Mouse (Mus musculus): Measurements from ENCODE around the gene Mrps9. TPM values are rescaled to one million over a fixed set of nuclear protein-coding genes. Genes with fewer than 3 reads are reported as not detected.
"Not testable (repeated sequence)": the region's sequence is repeated elsewhere in the genome, so short reads cannot be mapped to it uniquely, and the experiment has no call there.

Gene Mrps9
- polyA plus RNA-seq, 1 experiment from 2014 or later = 50.4 TPM

- Histone ChIP-seq H3K27me3 (no peaks in the 10 kb centered on the region), H3K27ac (peak overlapping the region; percentile 73), H3K4me2 (no peak overlapping the region), H3K9ac (no peak overlapping the region), H3K36me3 (replicated peaks) (no peaks in the 10 kb centered on the region), H3K4me1 (peaks cover 26% of the 10 kb centered on the region), H3K4me3 (replicated peaks) (no peak overlapping the region), H3K9me3 (no peaks in the 10 kb centered on the region)
- ATAC-seq (ENCODE audit: low FRiP score) = peak; percentile 86
- WGBS = 57% methylated on average over 4 of the region's 4 CpGs
Observed at GRCm38 (mm10) chr1:42876463-42877093, 25.5 kb downstream of the Mrps9 start.

DNA sequence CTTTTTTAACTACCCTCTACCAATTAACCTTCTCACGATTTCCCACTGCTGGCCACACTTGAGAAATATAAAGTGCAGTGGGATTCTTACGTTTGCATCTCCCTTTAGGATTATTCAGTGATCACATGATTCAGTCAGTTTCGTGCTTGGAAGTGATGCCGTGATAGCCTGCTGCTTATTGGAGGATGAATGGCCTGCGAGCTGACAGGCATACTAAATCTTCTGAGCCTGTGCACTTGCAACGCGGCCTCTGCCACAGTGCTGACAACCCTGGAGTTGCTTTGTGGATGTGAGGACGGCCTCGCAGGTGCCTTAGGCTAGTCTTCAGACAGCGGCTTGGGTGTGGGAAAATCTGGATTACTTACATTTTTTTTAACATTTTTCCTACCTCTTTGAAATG is 26.2 kb downstream of the Mrps9 start:
- H3K4me1 ChIP-seq = peaks cover 26% of the 10 kb centered on the region
- ATAC-seq (ENCODE audit: low FRiP score) = peak; percentile 91
- no peaks in the 10 kb centered on the region for H3K36me3 ChIP-seq (replicated peaks)
- H3K9me3 ChIP-seq = no peaks in the 10 kb centered on the region
- no peaks in the 10 kb centered on the region for H3K27me3 ChIP-seq
- WGBS = 48% methylated on average over 10 of the region's 10 CpGs
- no peak overlapping the region for H3K9ac ChIP-seq
- H3K4me2 ChIP-seq = peak overlapping the region; percentile 15; the same call in 1 of the 2 replicates
- peak overlapping the region; percentile 73 for H3K27ac ChIP-seq
- H3K4me3 ChIP-seq (replicated peaks) = no peak overlapping the region

GRCm38 (mm10) chr1:42878851-42879250 is 27.8 kb downstream of the Mrps9 start:
- Histone ChIP-seq H3K4me3 (replicated peaks) (no peak overlapping the region), H3K4me2 (no peak overlapping the region), H3K27me3 (no peaks in the 10 kb centered on the region), H3K9ac (no peak overlapping the region), H3K9me3 (no peaks in the 10 kb centered on the region), H3K27ac (no peak overlapping the region), H3K4me1 (peaks cover 26% of the 10 kb centered on the region), H3K36me3 (replicated peaks) (no peaks in the 10 kb centered on the region)
- 91% methylated on average over 5 of the region's 5 CpGs for WGBS
- no peak for ATAC-seq (ENCODE audit: low FRiP score)

DNA sequence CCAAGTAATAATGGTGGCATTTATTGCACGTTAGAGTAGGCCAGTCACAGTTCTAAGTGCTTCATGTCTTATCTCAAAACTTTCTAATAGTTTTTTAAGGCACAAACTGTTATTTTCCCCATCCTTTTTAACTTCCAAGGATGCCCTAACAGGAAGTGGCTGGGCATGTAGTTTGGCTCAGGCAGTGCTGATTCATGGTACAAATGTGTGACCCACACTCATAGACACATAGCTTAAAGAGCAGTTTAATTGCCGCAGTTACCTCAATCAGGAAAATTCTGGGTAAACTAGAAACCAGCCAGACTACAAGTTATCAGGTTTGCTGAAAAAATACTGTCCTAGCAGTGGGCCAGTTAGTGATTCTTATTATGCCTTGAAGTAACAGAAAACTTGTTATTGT is 31.2 kb downstream of the Mrps9 start:
- Histone ChIP-seq H3K9me3 (no peaks in the 10 kb centered on the region), H3K4me2 (no peak overlapping the region), H3K36me3 (replicated peaks) (no peaks in the 10 kb centered on the region), H3K27ac (no peak overlapping the region), H3K4me3 (replicated peaks) (no peak overlapping the region), H3K4me1 (peaks cover 9% of the 10 kb centered on the region), H3K9ac (no peak overlapping the region), H3K27me3 (no peaks in the 10 kb centered on the region)
- no peak for ATAC-seq (ENCODE audit: low FRiP score)
- WGBS = 86% methylated on average over 2 of the region's 2 CpGs

DNA sequence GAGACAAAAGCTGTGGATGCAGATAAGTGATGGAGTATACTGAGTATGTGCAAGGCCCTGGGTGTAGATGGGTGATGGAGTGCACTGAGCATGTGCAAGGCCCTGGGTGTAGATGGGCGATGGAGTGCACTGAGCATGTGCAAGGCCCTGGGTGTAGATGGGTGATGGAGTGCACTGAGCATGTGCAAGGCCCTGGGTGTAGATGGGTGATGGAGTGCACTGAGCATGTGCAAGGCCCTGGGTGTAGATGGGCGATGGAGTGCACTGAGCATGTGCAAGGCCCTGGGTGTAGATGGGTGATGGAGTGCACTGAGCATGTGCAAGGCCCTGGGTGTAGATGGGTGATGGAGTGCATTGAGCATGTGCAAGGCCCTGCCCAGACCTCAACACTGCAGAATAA is 32.4 kb downstream of the Mrps9 start:
- not testable (repeated sequence) for H3K4me3 ChIP-seq (replicated peaks); H3K4me1 ChIP-seq; H3K36me3 ChIP-seq (replicated peaks); ATAC-seq (ENCODE audit: low FRiP score); H3K4me2 ChIP-seq; H3K27ac ChIP-seq; H3K9me3 ChIP-seq; H3K27me3 ChIP-seq; H3K9ac ChIP-seq
- WGBS = 100% methylated on average over 1 of the region's 2 CpGs

- WGBS = 81% methylated on average over 11 of the region's 11 CpGs
- no peaks in the 10 kb centered on the region for H3K9me3 ChIP-seq
- no peaks in the 10 kb centered on the region for H3K27me3 ChIP-seq
- peaks cover 28% of the 10 kb centered on the region for H3K4me1 ChIP-seq
- H3K4me2 ChIP-seq = no peak overlapping the region
- H3K36me3 ChIP-seq (replicated peaks) = no peaks in the 10 kb centered on the region; the same call in 1 of the 2 replicates
- H3K9ac ChIP-seq = no peak overlapping the region
- H3K4me3 ChIP-seq (replicated peaks) = no peak overlapping the region
- no peak overlapping the region for H3K27ac ChIP-seq
- ATAC-seq (ENCODE audit: low FRiP score) = no peak
Observed at GRCm38 (mm10) chr1:42887835-42888234, 36.8 kb downstream of the Mrps9 start.

- H3K27ac ChIP-seq = peak overlapping the region; percentile 87
- no peak overlapping the region for H3K9ac ChIP-seq
- H3K4me2 ChIP-seq = peak overlapping the region; percentile 34
- H3K36me3 ChIP-seq (replicated peaks) = no peaks in the 10 kb centered on the region; the same call in 1 of the 2 replicates
- peak; percentile 75 for ATAC-seq (ENCODE audit: low FRiP score)
- 19% methylated on average over 22 of the region's 22 CpGs for WGBS
- H3K4me1 ChIP-seq = peaks cover 28% of the 10 kb centered on the region
- no peak overlapping the region; the same call in 1 of the 2 replicates for H3K4me3 ChIP-seq (replicated peaks)
- no peaks in the 10 kb centered on the region for H3K27me3 ChIP-seq
- H3K9me3 ChIP-seq = no peaks in the 10 kb centered on the region
Observed at GRCm38 (mm10) chr1:42888541-42889349, 37.7 kb downstream of the Mrps9 start.

- Histone ChIP-seq H3K27me3 (no peaks in the 10 kb centered on the region), H3K4me2 (0 out of 2 replicates have a peak overlapping the region, but pooled peaks have one; percentile 17), H3K27ac (peak overlapping the region; percentile 87), H3K4me3 (replicated peaks) (no peak overlapping the region), H3K9ac (peak overlapping the region; percentile 33; the same call in 1 of the 2 replicates), H3K4me1 (peaks cover 28% of the 10 kb centered on the region), H3K36me3 (replicated peaks) (no peaks in the 10 kb centered on the region; the same call in 1 of the 2 replicates), H3K9me3 (no peaks in the 10 kb centered on the region)
- peak; percentile 75 for ATAC-seq (ENCODE audit: low FRiP score)
- WGBS = 15% methylated on average over 7 of the region's 7 CpGs
Observed at GRCm38 (mm10) chr1:42889421-42889887, 38.4 kb downstream of the Mrps9 start.

DNA sequence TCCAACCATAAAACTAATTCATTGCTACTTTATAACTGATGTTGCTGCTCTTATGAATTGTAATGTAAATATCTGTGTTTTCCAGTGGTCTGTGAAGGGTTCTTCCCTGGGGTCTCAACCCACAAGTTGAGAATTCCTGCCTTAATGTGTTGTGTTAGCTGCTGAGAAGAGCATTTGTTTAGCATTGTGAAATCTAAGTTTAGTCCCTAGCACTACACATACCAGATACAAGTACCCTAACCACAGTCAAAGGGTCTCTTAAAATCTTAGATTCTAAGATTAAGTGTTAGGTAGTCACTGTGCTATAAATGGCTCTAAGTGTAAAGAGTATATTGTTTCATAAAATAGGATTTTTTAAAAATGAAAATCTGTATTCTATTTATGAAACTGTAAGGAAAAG is 43.7 kb downstream of the Mrps9 start:
- no peaks in the 10 kb centered on the region for H3K9me3 ChIP-seq
- ATAC-seq (ENCODE audit: low FRiP score) = no peak
- H3K9ac ChIP-seq = no peak overlapping the region
- no peak overlapping the region for H3K4me2 ChIP-seq
- no peaks in the 10 kb centered on the region for H3K27me3 ChIP-seq
- no peak overlapping the region for H3K27ac ChIP-seq
- no peak overlapping the region for H3K4me3 ChIP-seq (replicated peaks)
- peaks cover 26% of the 10 kb centered on the region for H3K36me3 ChIP-seq (replicated peaks)
- H3K4me1 ChIP-seq = peaks cover 7% of the 10 kb centered on the region

DNA sequence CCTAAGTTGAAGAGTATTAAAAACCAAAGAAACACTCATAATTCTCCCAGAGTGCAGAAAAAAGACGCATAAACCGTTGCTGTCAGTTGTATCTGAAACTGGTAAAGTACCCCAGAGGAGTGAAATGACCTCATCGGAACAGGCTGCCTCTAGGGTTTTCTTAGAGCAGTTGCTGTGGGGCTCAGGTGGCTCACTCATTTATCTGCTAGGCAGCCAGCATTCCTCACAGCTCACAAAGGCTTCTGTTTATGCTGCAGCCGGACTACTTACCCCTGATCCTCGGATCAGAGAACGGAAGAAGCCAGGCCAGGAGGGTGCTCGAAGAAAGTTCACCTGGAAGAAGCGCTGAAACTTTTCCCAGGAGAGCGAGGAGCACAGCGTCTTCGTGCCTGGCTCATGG is 54.1 kb downstream of the Mrps9 start:
- H3K36me3 ChIP-seq (replicated peaks) = peaks cover 34% of the 10 kb centered on the region
- H3K27me3 ChIP-seq = no peaks in the 10 kb centered on the region
- no peak overlapping the region for H3K4me3 ChIP-seq (replicated peaks)
- no peak overlapping the region for H3K4me2 ChIP-seq
- no peaks in the 10 kb centered on the region for H3K9me3 ChIP-seq
- no peak overlapping the region for H3K9ac ChIP-seq
- 0 out of 2 replicates have a peak overlapping the region, but pooled peaks have one; percentile 31 for H3K27ac ChIP-seq
- 83% methylated on average over 11 of the region's 11 CpGs for WGBS
- no peaks in the 10 kb centered on the region for H3K4me1 ChIP-seq
- no peak for ATAC-seq (ENCODE audit: low FRiP score)

DNA sequence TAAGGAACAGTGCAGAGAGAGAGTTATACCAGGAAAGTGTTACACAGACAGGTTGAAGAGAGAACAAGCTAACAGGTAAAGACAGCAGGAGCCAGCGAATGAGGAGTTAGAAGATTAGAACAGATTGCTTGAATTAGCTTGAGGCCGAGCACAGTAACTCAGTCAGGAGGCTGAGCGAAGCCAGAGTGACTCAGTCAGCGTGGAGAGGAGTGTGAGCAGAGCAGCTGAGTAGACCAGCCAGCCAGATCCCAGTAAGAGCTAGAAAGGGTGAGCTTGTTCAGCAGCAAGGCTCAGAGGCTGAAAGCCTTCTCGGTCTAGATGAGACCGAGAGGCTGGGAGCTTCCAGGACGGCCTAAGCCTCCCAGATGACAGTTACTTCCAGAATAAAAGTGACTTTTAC is 55.7 kb downstream of the Mrps9 start:
- Histone ChIP-seq H3K4me2 (no peak overlapping the region), H3K27ac (no peak overlapping the region), H3K36me3 (replicated peaks) (peaks cover 24% of the 10 kb centered on the region; the same call in 1 of the 2 replicates), H3K9me3 (no peaks in the 10 kb centered on the region), H3K27me3 (no peaks in the 10 kb centered on the region), H3K4me1 (peaks cover 4% of the 10 kb centered on the region; the same call in 1 of the 2 replicates), H3K9ac (no peak overlapping the region), H3K4me3 (replicated peaks) (no peak overlapping the region)
- WGBS = 81% methylated on average over 7 of the region's 7 CpGs
- no peak for ATAC-seq (ENCODE audit: low FRiP score)

DNA sequence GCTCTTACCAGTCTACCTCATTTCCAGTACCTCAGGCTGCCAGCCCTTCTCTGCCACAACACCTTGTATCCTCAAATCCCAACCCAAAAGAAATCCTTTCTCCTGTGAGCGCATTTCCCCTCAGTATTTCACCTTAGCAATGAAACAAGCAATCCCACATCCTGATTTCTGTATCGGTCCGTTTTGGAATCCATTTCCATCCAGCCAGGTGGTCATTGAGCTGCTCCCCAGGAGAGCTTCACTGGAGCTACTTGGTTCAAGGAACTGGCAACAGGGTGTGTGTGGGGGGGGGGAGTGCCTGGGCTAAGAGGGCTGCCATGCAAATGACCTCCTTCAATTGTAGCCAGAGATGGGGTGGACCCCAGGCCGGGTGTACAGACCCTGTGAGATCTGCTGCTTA is 56.1 kb downstream of the Mrps9 start:
- ATAC-seq (ENCODE audit: low FRiP score) = no peak
- no peaks in the 10 kb centered on the region for H3K9me3 ChIP-seq
- H3K36me3 ChIP-seq (replicated peaks) = peaks cover 24% of the 10 kb centered on the region; the same call in 1 of the 2 replicates
- WGBS = 45% methylated on average over 4 of the region's 4 CpGs
- peaks cover 4% of the 10 kb centered on the region; the same call in 1 of the 2 replicates for H3K4me1 ChIP-seq
- no peak overlapping the region for H3K4me3 ChIP-seq (replicated peaks)
- no peak overlapping the region for H3K9ac ChIP-seq
- H3K27ac ChIP-seq = no peak overlapping the region
- H3K4me2 ChIP-seq = no peak overlapping the region
- H3K27me3 ChIP-seq = no peaks in the 10 kb centered on the region

All from forebrain, embryonic 12.5 days (tissue).